Mouse (Mus musculus) liver, embryonic 14.5 days (tissue): ENCODE results near the gene Trhr2. TPM values are rescaled to one million over a fixed set of nuclear protein-coding genes. Genes with fewer than 3 reads are reported as not detected.

Experiments used
- ATAC-seq: fragments of 200-750 bp; cut with Nextera tagmentation; 2 replicates; pipeline ENCODE4 v1.8.0; 2017; ENCODE audit warnings: moderate number of reproducible peaks, mild to moderate bottlenecking, moderate library complexity; ENCODE audit not compliant: insufficient read depth
- DNase-seq, 3 experiments: peaks; one replicate each; pipeline ENCODE4 v3.0.0-alpha.2; 2012 to 2013; ENCODE audit warnings: low read depth in 3 of 3, low spot score in 3 of 3
- H3K27ac ChIP-seq: fragments of 300-500 bp; sonication (generic); 2 replicates; pipeline ENCODE4 v1.5.1; 2014; ENCODE audit warnings: moderate library complexity, mild to moderate bottlenecking, control low read depth, inconsistent platforms
- H3K27me3 ChIP-seq: fragments of 300-500 bp; sonication (generic); 2 replicates; pipeline ENCODE4 v1.6.1; 2014; ENCODE audit warnings: mild to moderate bottlenecking, low read length, moderate library complexity; ENCODE audit not compliant: control insufficient read depth, insufficient read depth
- H3K36me3 ChIP-seq: fragments of 300-500 bp; sonication (generic); replicated peaks from 2 replicates; pipeline ENCODE4 v1.6.1; 2014; ENCODE audit warnings: low read depth; ENCODE audit not compliant: control insufficient read depth, insufficient read depth
- H3K4me1 ChIP-seq, 2 experiments: fragments of 200-500 bp in 1 of 2; fragments of 300-500 bp in 1 of 2; sonication (generic) in 1 of 2; replicated peaks; 2 replicates each; pipeline ENCODE4 v1.6.1; 2012 to 2014; ENCODE audit warnings: antibody characterized with exemption in 1 of 2, inconsistent platforms in 1 of 2, low read length in 1 of 2; ENCODE audit not compliant: control insufficient read depth in 2 of 2, insufficient read depth in 2 of 2
- H3K4me2 ChIP-seq: fragments of 300-500 bp; sonication (generic); 2 replicates; pipeline ENCODE4 v1.6.1; 2014; ENCODE audit warnings: low read depth, mild to moderate bottlenecking, control low read depth, moderate library complexity
- H3K4me3 ChIP-seq, 2 experiments: fragments of 200-500 bp in 1 of 2; fragments of 300-500 bp in 1 of 2; sonication (generic) in 1 of 2; 2 replicates each; pipeline ENCODE4 v1.5.1; 2012 to 2014; ENCODE audit warnings: low read depth in 2 of 2, low read length in 2 of 2, mild to moderate bottlenecking in 2 of 2, control low read depth in 1 of 2, inconsistent platforms in 1 of 2, moderate library complexity in 1 of 2; ENCODE audit not compliant: insufficient read depth in 1 of 2
- H3K9ac ChIP-seq: fragments of 300-500 bp; sonication (generic); replicated peaks from 2 replicates; pipeline ENCODE4 v1.6.1; 2014; ENCODE audit warnings: mild to moderate bottlenecking, control low read depth, moderate library complexity
- H3K9me3 ChIP-seq: fragments of 300-500 bp; sonication (generic); 2 replicates; pipeline ENCODE4 v1.6.1; 2016; ENCODE audit warnings: low read length, mixed read lengths; ENCODE audit not compliant: control insufficient read depth
- CTCF ChIP-seq: IDR thresholded peaks from 2 replicates; pipeline ENCODE4 v1.5.1; 2016; ENCODE audit warnings: antibody characterized with exemption, low read depth, control low read depth
- EP300 ChIP-seq: IDR thresholded peaks from 2 replicates; pipeline ENCODE4 v1.6.1; 2016; ENCODE audit warnings: antibody characterized with exemption, low read depth
- WGBS: fragments of 180-500 bp; shearing (Covaris S2); extraction: QIAGEN DNeasy Blood & Tissue Kit; methylation state at CpG from one replicate; pipeline ENCODE4 v1.1.7; 2014; ENCODE audit not compliant: insufficient replicate concordance; 5-methylcytosine and 5-hydroxymethylcytosine counted together
- polyA plus RNA-seq, 2 experiments: library from polyadenylated mRNA; depleted of rRNA in 1 of 2; stranded (reverse) in 1 of 2; unstranded in 1 of 2; fragments of >200 nt; fragmentation: Nextera tagmentation in 1 of 2; extraction: Ambion mirVana in 1 of 2; gene quantifications; 2 replicates each; pipeline versions ENCODE4 v1.2.1 to v1.2.3; 2012 to 2014

Gene Trhr2
- polyA plus RNA-seq, 2 experiments = not detected

DNA sequence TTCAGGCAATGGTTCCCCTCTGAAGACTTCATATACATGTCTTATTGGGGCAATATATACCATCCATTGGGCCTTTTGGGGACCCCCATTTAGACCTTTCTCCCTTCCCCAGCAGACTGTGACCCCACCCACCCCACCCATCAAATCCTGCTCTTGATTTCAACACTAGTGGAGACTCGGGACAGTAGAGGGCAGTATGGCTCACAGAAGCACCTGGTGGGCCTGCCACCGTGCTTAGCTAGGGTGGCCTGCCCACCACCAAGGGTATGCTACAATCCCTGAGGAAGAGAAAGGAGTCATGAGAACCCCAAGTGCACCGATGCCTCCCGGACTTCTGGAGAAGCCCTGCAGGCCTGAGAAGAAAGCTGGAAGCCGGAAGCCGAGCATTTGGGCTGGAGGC is 21.7 kb downstream of the Trhr2 start:
- H3K4me2 ChIP-seq = no peak overlapping the region
- no peak overlapping the region for H3K4me3 ChIP-seq
- DNase-seq (no peak), ATAC-seq (no peak)
- TF ChIP-seq EP300 (no peak), CTCF (peak; percentile 44)
- H3K27ac ChIP-seq = no peak overlapping the region
- peaks cover 52% of the 10 kb centered on the region for H3K36me3 ChIP-seq
- H3K9ac ChIP-seq = no peak overlapping the region
- WGBS = 80% methylated on average over 6 of the region's 6 CpGs
- H3K4me1 ChIP-seq = peaks cover 19 to 30% of the 10 kb centered on the region in 2 experiments
- H3K9me3 ChIP-seq = peaks cover 11% of the 10 kb centered on the region
- H3K27me3 ChIP-seq = no peaks in the 10 kb centered on the region

DNA sequence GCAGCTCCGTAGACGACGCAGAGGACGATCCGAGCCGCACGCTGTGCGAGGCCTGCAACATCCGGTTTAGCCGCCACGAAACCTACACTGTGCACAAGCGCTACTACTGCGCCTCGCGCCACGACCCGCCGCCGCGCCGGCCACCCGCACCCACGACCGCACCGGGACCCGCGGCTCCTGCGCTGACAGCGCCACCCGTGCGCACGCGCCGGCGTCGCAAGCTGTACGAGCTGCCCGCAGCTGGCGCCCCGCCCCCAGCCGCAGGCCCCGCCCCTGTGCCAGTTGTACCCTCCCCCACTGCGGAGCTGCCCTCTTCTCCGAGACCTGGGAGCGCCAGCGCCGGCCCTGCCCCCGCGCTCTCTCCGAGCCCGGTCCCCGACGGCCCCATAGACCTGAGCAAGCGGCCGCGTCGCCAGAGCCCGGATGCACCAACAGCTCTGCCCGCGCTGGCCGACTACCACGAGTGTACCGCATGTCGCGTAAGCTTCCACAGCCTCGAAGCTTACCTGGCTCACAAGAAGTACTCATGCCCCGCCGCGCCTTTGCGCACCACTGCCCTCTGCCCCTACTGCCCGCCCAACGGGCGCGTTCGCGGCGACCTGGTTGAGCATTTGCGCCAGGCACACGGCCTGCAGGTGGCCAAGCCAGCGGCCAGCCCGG is 24.2 kb downstream of the Trhr2 start:
- H3K4me1 ChIP-seq = peaks cover under 1 to 17% of the 10 kb centered on the region in 2 experiments; a peak in 3 of 4 replicates
- no peaks in the 10 kb centered on the region for H3K27me3 ChIP-seq
- no peak for ATAC-seq
- peaks cover 11% of the 10 kb centered on the region for H3K9me3 ChIP-seq
- H3K9ac ChIP-seq = no peak overlapping the region
- TF ChIP-seq CTCF (no peak), EP300 (no peak)
- H3K4me2 ChIP-seq = no peak overlapping the region
- no peak overlapping the region for H3K27ac ChIP-seq
- H3K36me3 ChIP-seq = peaks cover 75% of the 10 kb centered on the region
- H3K4me3 ChIP-seq = no peak overlapping the region
- DNase-seq = no peak
- WGBS = 77% methylated on average over 81 of the region's 81 CpGs

DNA sequence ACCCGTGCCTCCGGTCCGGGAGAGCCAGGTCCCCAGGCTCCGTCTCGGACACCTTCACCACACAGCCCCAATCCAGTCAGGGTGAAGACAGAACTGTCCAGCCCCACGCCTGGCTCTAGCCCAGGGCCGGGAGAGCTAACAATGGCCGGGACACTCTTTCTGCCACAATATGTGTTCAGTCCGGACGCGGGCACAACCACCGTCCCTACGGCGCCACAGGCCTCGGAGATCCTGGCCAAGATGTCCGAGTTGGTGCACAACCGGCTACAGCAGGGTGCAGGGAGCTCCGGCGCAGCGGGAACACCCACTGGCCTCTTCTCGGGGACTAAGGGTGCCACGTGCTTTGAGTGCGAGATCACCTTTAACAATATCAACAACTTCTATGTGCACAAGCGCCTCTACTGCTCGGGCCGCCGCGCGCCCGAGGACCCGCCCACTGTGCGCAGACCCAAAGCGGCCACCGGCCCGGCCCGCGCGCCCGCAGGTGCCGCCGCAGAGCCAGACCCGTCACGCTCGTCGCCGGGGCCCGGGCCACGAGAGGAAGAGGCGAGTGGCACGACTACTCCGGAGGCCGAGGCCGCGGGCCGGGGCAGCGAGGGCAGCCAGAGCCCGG is 24.8 kb downstream of the Trhr2 start:
- Histone ChIP-seq H3K9ac (no peak overlapping the region), H3K27ac (no peak overlapping the region), H3K4me3 (no peak overlapping the region), H3K4me1 (peaks cover 7 to 17% of the 10 kb centered on the region in 2 experiments), H3K4me2 (no peak overlapping the region), H3K36me3 (peaks cover 80% of the 10 kb centered on the region), H3K27me3 (no peaks in the 10 kb centered on the region), H3K9me3 (peaks cover 11% of the 10 kb centered on the region)
- ATAC-seq = no peak
- DNase-seq = no peak
- TF ChIP-seq CTCF (no peak), EP300 (no peak)
- WGBS = 86% methylated on average over 57 of the region's 57 CpGs

DNA sequence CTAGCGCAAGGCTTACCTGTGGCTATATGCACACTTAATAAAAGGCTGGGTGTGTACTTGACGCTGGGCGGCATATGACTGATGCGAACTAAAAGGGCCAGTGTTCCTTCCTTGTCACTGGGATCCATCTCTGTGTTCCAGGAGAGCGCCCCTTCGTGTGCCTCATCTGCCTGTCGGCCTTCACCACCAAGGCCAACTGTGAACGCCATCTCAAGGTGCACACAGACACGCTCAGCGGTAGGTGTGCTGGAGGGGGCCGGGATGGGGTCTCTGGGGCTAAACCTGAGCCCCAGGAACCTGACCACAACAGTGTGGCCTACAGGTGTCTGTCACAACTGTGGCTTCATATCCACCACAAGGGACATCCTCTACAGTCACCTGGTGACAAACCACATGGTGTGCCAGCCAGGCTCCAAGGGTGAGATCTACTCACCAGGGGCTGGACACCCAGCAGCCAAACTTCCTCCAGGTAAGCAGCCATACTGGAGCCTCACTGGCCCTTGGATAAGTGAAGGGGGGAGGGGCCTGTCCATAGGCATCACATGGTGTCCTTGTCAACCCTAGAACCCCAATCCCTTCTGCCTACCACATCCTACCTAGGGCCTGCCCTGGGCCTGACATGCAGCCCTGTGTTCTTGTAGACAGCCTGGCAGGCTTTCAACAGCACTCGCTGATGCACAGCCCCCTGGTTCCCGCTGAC is 25.6 kb downstream of the Trhr2 start:
- H3K4me1 ChIP-seq = peaks cover 15 to 22% of the 10 kb centered on the region in 2 experiments
- no peak for ATAC-seq

DNA sequence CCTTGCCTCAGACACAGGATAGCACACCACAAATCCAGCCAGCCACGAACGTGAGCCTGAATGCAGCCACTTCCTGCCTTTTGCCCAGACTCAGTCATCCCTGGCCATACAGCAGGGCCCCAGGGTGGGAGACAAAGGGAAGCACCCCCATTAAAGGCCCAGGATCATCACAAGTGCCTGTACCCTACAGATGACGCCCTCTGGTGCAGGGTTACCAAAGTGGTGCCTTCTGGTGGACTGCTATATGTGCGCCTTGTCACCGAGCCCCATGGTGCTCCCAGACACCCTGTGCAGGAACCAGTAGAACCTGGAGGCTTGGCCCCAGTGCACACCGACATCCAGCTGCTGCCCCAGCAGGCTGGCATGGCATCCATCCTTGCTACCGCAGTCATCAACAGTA is 27.0 kb downstream of the Trhr2 start:
- Histone ChIP-seq H3K4me1 (peaks cover 29 to 36% of the 10 kb centered on the region in 2 experiments), H3K9me3 (peaks cover 11% of the 10 kb centered on the region), H3K27ac (no peak overlapping the region), H3K36me3 (peaks cover 94% of the 10 kb centered on the region), H3K27me3 (no peaks in the 10 kb centered on the region), H3K4me3 (no peak overlapping the region), H3K4me2 (no peak overlapping the region), H3K9ac (no peak overlapping the region)
- 93% methylated on average over 7 of the region's 7 CpGs for WGBS
- no peak for ATAC-seq
- TF ChIP-seq EP300 (no peak), CTCF (no peak)
- DNase-seq = no peak

More for the DNA sequence above, 25.6 kb downstream of the Trhr2 start:
- Histone ChIP-seq H3K27ac (no peak overlapping the region), H3K4me3 (no peak overlapping the region), H3K9ac (no peak overlapping the region), H3K9me3 (peaks cover 11% of the 10 kb centered on the region), H3K27me3 (no peaks in the 10 kb centered on the region), H3K36me3 (peaks cover 85% of the 10 kb centered on the region), H3K4me2 (no peak overlapping the region)
- WGBS = 94% methylated on average over 13 of the region's 13 CpGs
- no peak for DNase-seq
- TF ChIP-seq EP300 (no peak), CTCF (no peak)
